Mouse (Mus musculus) telencephalon, adult 2 months (tissue): ENCODE data around the gene Gpr19.
A peak's percentile ranks its signal among the peaks of the same experiment; 100 is the strongest.

Source experiments
- DNase-seq: peaks from one replicate; pipeline ENCODE4 v3.0.0-alpha.2; 2011; ENCODE audit warnings: low read depth, low spot score

Gene Gpr19

DNA sequence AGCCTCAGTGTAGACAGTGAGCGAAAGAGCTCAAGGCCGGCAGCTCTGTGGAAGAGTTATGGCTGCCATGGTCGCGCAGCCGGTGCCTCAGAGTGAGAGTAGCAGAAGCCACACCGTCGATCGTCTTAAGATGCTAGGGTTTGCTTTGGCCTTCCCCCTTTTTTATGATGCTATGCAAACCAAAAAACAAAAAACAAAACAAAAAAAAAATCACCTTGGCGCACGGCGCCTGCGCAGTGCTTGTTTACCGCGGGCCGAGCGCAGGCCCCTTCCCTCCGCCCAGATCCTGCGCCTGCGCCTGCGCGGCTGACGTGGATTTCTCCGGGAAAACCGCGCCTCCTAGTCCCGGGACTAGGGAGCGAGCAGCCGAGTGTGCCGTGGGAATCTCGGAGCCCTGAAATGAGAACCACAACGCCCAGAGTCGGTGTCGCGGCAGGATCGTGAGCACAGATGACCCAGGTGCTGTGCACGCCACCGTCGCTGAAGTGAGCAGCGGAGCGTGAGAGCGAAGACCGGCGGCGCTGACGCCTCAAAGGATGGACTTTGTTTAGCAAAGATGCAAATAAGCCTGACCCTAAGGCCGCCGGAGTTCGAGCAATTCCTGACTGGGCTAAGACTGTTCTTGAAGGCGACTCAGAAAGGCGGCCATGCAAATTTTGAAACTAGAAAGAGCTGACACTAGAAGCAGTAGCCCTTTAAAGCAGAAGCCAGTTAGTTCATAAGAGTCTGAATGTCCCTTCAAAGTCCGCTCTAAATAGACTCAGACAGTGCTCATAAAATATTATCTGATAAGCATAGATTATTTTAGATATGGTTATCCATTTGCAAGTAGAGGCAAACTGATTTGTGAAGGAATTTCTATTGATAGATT is at the start of gene Gpr19:
Gene Gpr19, minus strand, starts transcription at position 484 of the 871 bp plus-strand sequence.
- DNase-seq, result peak; percentile 88

GRCm38 (mm10) chr6:134947311-134948087 is 49.1 kb upstream of the Gpr19 start:
- DNase-seq, result no peak

GRCm38 (mm10) chr6:134946858-134947257 is 48.5 kb upstream of the Gpr19 start:
- no peak for DNase-seq

GRCm38 (mm10) chr6:134946054-134946453 is 47.7 kb upstream of the Gpr19 start:
- no peak for DNase-seq

DNA sequence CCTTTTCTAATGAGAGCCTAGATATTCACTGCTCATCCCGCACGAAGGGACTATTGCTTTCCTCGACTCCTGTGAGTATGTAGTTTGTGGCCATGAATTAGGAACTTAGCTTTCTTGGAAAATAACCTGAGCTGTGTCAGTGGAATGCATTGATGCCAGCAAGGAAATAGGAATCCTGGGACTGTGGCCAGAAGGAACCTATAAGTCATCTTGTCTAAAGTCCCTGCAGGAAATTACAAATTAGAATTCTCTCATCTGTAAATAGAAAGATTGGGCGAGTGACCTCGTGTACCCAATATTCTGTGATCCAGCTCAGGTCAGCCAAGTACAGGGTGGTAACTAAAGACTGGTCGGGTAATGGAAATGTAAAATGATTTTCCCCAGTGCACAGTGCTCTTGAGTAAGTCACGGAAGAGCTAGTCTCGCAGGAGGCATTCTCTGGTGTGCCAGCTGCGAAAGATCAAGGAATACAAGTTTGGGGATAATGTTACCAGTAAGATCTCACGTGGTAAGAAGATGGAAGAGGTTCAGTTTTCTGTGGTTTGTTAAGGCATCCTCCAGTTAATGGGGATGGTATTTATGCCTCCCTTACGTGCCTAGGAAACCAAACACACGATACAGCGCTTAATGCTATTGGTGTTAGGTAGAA is 45.5 kb upstream of the Gpr19 start:
- DNase-seq, result no peak

GRCm38 (mm10) chr6:134939781-134940180 is 41.4 kb upstream of the Gpr19 start:
- DNase-seq, result no peak

DNA sequence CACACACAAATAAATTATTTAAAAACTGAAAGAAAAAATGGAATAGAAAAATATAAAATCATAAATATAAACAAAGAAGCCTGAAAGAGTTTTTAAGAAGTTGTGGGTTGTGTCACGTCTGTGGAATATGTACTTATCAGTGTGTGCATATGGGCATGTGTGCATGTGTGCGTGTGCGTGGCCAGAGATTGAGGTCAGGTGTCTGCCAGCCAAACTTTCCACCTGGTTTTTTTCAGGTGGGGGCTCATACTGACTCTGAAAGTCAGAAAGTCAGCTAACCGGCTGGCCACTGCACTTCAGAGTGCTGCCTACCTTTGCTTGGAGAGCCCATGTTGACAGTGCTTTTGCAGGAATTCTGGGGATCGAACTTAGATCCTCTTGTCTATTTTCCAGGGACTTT is 35.9 kb upstream of the Gpr19 start:
- DNase-seq, result no peak

DNA sequence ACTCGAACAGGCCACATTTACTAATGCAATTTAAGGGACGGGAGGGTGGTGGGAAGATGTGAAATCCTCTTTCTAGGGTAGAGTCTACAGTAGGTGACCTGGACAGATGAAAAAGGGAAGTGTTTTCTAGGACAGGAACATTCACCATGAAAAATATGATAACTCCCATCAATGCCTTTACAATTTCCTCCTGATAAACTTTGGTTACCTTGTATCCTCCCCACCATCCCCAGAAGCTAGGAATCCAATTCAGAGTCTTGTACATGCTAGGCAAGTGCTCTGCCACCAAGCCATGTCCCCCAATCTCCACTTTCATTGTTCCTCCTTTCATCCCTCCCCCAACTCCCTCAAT is 34.8 kb upstream of the Gpr19 start:
- DNase-seq, result no peak

GRCm38 (mm10) chr6:134932486-134933206 is 34.3 kb upstream of the Gpr19 start:
- no peak for DNase-seq

DNA sequence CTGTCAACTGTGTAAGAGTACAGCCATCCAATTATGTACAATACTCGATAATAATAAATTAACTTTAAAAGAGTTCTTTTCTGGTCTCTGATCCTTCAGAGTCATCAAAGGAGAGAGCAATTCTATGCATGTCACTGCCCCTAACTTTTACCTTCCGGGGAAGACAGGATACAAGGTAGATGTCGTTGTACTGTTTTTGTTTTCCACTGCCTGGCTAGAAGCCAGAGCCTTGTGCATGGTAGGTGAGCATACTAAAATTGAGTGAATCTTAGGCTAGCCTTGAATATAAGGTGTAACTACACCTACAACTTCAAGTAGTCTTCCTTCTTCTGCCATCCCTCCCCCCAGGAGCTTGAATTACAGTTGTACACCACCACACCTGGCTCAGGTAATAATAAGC is 32.8 kb upstream of the Gpr19 start:
- no peak for DNase-seq

DNA sequence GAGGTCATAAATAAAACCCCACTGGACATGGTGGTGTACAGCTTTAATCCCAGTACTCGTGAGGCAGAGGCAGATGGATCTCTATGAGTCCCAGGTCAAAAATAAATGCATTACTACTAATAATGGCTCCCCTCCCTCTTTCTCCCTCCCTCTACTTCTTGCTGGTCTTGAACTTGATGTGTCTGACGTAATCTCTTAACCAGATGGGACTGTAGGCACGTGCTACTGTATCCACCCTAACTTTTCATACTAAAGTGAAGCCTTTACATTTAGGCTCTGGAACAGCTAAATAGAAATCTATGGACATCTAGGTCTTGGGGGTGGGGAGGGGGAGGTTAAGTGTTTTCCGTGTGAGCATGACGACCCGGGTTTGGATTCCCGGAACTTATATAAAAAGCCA is 32.0 kb upstream of the Gpr19 start:
- DNase-seq, result no peak

GRCm38 (mm10) chr6:134929926-134930325 is 31.5 kb upstream of the Gpr19 start:
- DNase-seq, result no peak

GRCm38 (mm10) chr6:134928889-134929310 is 30.5 kb upstream of the Gpr19 start:
- no peak for DNase-seq

GRCm38 (mm10) chr6:134928096-134928888 is 29.9 kb upstream of the Gpr19 start:
- DNase-seq, result peak; percentile 52

GRCm38 (mm10) chr6:134927595-134928095 is 29.3 kb upstream of the Gpr19 start:
- DNase-seq, result no peak

DNA sequence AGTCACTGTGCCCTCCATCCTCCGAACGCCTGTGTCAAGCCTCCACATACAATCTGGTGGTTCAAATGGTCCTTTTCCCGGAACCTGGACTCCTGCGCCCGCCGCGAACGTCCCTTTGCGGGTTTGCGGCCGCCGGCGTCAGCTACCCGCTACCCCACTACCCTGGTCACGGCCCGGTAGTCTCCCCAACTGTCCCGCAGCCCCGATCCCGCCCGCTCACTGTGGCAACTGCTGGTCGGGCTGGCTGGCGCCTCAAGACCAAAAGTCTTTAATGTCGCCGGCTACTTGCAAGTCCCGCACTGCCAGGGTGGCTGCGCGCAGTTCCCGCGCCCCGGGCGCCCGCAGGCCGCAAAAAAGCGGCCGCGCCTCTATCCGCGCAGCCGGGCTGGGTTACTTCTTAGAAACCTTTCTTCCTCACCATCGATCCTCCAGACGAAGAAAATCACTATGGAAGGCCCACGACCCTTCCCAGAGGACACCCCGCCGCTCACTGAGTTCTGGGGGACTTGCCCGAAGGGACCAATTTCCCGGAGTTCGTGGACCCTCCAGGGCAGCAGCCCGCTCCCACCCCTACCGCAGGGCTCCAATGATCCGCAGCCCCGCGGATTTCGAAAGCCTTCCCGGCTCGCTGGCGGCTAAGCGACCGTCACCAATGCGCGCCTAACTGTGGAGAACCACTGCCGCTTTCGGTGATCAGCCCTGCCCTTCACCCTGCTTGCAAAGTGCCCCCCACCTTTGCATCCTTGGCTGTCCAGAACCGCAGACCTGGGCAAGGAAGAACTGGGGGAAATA is 28.6 kb upstream of the Gpr19 start:
- DNase-seq, result no peak

GRCm38 (mm10) chr6:134926338-134926705 is 27.9 kb upstream of the Gpr19 start:
- no peak for DNase-seq

- no peak for DNase-seq
Observed at GRCm38 (mm10) chr6:134925673-134926337, 27.4 kb upstream of the Gpr19 start.

DNA sequence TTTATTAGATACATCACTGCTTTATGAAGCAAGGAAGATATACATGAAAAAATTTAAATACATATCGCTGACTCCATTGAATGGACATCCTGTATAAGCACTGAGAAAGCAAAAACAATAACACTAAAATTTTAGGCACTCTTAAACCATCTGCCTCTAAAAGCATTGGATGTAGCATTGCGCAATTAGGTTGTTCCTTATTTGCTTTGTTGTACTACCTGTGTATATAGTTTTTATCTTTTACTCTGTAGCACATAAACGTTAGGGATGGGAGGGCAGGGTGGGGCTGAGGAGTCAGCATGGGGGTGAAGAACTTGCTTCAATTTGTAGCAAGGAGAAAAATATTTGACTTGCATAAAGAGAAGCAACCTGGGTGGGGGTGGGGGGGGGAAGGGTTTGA is 25.9 kb upstream of the Gpr19 start:
- DNase-seq, result no peak
